Mouse (Mus musculus): ENCODE data around the gene Taz. TPM values are rescaled to one million over a fixed set of nuclear protein-coding genes. Genes with fewer than 3 reads are reported as not detected.
A peak's percentile ranks its signal among the peaks of the same experiment; 100 is the strongest.

Gene Taz
- total and polyA plus RNA-seq, 3 experiments: 28.0 to 34.1 TPM; not detected in 1

DNA sequence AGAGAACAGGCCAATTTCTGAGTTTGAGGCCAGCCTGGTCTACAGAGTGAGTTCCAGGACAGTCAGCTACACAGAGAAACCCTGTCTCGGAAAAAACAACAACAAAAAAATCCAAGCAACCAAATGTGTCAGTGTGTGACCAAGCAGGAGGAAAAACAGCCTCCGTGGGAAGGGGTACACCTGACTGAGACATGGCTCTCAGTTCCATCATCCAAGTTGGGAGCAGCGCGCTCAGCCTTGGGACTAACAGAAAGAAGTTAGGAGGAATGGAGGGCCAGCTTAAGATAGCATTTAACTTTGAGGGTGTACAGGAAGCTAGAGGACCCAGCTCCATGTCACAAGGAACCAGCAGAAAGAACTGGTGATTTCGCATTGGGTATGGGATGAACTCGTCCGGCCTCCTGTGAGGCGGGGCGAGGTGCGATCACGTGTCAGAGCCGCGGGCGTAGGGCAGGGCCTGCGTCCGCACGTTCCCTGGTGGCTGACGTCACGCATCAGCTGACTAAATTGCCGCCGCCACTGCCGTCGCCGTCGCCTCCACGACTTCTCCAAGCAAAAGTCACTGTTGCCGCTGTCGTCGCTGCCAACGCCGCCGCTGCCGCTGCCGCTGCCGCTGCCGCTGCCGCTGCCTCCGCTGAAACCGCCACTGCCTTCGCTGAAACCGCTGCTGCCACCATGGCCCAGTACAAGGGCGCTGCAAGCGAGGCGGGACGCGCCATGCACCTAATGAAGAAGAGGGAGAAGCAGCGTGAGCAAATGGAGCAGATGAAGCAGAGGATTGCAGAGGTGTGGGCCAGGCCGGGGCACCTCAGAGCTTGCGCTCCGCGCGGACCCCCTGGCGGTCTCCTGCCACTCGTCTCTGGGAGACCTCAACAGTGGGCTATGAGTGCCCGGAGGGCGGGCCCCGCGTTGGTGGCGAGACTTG, 31.1 kb downstream of the Taz start, which contains the start of gene Fam50a (continued):
- TF ChIP-seq GABPA (IDR thresholded peaks at IDR 0.05; ENCODE audit: low read depth, low read length) (no peak), MAX (IDR thresholded peaks at IDR 0.05; ENCODE audit: low read length) (peak; percentile 92)

DNA sequence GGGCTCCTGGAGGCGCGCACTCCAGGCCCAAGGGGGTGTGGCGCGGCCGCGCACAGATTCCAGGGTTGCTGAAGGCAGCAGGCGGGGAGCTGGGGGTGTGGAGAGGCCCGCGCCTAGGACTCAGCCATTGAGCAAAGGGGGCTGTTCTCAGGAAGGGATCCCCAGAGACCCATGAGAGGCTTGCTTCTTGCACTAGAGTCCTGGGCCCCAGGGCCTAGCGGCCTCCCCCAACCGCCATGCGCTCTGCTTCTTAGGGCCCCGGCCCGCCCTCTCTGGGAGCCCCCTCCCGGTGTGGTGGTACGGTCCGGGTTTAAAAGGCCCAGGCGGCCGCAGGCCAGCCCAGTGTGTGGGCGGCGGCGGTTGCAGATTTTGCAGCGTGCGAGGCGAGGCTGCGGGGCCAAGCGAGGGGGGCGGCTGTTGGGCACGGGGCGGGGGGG, 47.0 kb downstream of the Taz start, which contains the start of gene Plxna3:
Gene Plxna3, plus strand, starts transcription at position 342 of the 437 bp plus-strand sequence.
- TF ChIP-seq TBP (IDR thresholded peaks at IDR 0.05; ENCODE audit: low read depth, low read length) (peak; percentile 86), MXI1 (IDR thresholded peaks at IDR 0.05; ENCODE audit: low read depth, low read length) (peak; percentile 40; the same call in 1 of the 2 replicates), HCFC1 (IDR thresholded peaks at IDR 0.05; ENCODE audit: low read depth, low read length) (0 out of 2 replicates have a peak, but pooled peaks have one; percentile 19), CHD1 (IDR thresholded peaks at IDR 0.05; ENCODE audit: low read depth, low read length) (peak; percentile 98), SIN3A (IDR thresholded peaks at IDR 0.05; ENCODE audit: low read length) (peak; percentile 35; the same call in 1 of the 2 replicates), NELFE (IDR thresholded peaks at IDR 0.05; ENCODE audit: low read depth, low read length) (peak; percentile 41; the same call in 1 of the 2 replicates), RAD21 (IDR thresholded peaks at IDR 0.05; ENCODE audit: low read depth, low read length) (no peak), TCF12 (IDR thresholded peaks at IDR 0.05; ENCODE audit: low read depth, low read length) (peak; percentile 29; the same call in 1 of the 2 replicates), JUND (IDR thresholded peaks at IDR 0.05; ENCODE audit: low read depth, low read length) (no peak), POLR2A (IDR thresholded peaks at IDR 0.05; ENCODE audit: control insufficient read depth in 1 of 2, insufficient read depth in 1 of 2, low read depth in 1 of 2, low read length in 2 of 2, poor library complexity in 1 of 2) (peak; percentile 35 to 62; a peak in 1 of 4 replicates), NRF1 (IDR thresholded peaks at IDR 0.05; ENCODE audit: insufficient read depth, low read depth, low read length, poor library complexity, severe bottlenecking) (no peak)
- Histone ChIP-seq H3K9ac (ENCODE audit: control insufficient read depth, low read depth, low read length, poor library complexity, severe bottlenecking) (peak within 1 kb of the TSS; percentile 77), H3K4me3 (ENCODE audit: control insufficient read depth in 1 of 2, insufficient read depth in 1 of 2, low read depth in 2 of 2, low read length in 2 of 2) (peak within 1 kb of the TSS; percentile 61 to 70), H3K27ac (ENCODE audit: control insufficient read depth, low read depth, low read length) (peak within 1 kb of the TSS; percentile 68), H3K27me3 (ENCODE audit: control insufficient read depth in 1 of 2, insufficient read depth in 2 of 2, low read length in 2 of 2) (no peaks in the 10 kb centered on the region), H3K9me3 (replicated peaks; ENCODE audit: insufficient read depth, low read length) (no peaks in the 10 kb centered on the region), H3K36me3 (ENCODE audit: control insufficient read depth in 1 of 2, insufficient read depth in 2 of 2, low read length in 2 of 2) (peaks cover 0 to 12% of the 10 kb centered on the region in 2 experiments; a peak in 2 of 4 replicates), H3K4me1 (ENCODE audit: control insufficient read depth in 1 of 2, insufficient read depth in 2 of 2, low read length in 2 of 2) (peaks cover 5 to 13% of the 10 kb centered on the region in 2 experiments; a peak in 3 of 4 replicates), H3K79me2 (ENCODE audit: control insufficient read depth, insufficient read depth, low read length, poor library complexity) (peaks cover 7% of the 10 kb centered on the region)
- peak; percentile 79 for DNase-seq (ENCODE audit: low read depth, low spot score)

DNA sequence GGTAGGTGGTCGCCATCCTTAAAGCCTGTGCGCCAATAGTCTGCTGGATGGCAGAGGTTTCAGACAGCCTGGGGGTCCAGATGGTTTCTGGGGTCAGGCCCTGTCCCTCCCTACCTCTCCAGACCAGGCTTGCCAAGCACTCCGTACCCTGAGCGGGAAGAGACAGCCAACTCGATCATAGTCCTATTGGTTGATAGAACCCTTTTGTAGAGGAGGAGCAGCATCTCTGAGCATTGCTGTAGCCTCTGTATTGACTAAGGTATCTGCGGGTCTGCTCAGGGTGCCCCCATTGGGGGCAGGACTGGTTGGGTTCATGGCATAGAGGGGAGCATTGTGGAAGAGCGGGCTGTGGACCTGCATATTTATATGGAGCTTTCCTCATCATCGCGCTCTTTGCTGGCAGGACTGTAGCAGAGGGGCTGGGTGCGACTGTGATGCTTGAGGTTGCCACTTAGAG, 47.5 kb downstream of the Taz start:
- Histone ChIP-seq H3K79me2 (ENCODE audit: control insufficient read depth, insufficient read depth, low read length, poor library complexity) (peaks cover 7% of the 10 kb centered on the region), H3K4me3 (ENCODE audit: control insufficient read depth in 1 of 2, insufficient read depth in 1 of 2, low read depth in 2 of 2, low read length in 2 of 2) (peak overlapping the region; percentile 61 to 70), H3K9me3 (replicated peaks; ENCODE audit: insufficient read depth, low read length) (no peaks in the 10 kb centered on the region), H3K9ac (ENCODE audit: control insufficient read depth, low read depth, low read length, poor library complexity, severe bottlenecking) (peak overlapping the region; percentile 77), H3K27me3 (ENCODE audit: control insufficient read depth in 1 of 2, insufficient read depth in 2 of 2, low read length in 2 of 2) (no peaks in the 10 kb centered on the region), H3K27ac (ENCODE audit: control insufficient read depth, low read depth, low read length) (peak overlapping the region; percentile 49), H3K36me3 (ENCODE audit: control insufficient read depth in 1 of 2, insufficient read depth in 2 of 2, low read length in 2 of 2) (peaks cover 0 to 12% of the 10 kb centered on the region in 2 experiments; a peak in 2 of 4 replicates), H3K4me1 (ENCODE audit: control insufficient read depth in 1 of 2, insufficient read depth in 2 of 2, low read length in 2 of 2) (peaks cover 5 to 13% of the 10 kb centered on the region in 2 experiments; a peak in 3 of 4 replicates)
- TF ChIP-seq MAZ (IDR thresholded peaks at IDR 0.05; ENCODE audit: low read depth, low read length) (no peak), TAL1 (IDR thresholded peaks at IDR 0.05; ENCODE audit: low read length) (no peak), RCOR1 (IDR thresholded peaks at IDR 0.05; ENCODE audit: low read depth, low read length) (no peak), USF2 (IDR thresholded peaks at IDR 0.05; ENCODE audit: borderline replicate concordance in 1 of 2, insufficient read depth in 1 of 2, low read depth in 1 of 2, low read length in 2 of 2) (no peak), RAD21 (IDR thresholded peaks at IDR 0.05; ENCODE audit: low read depth, low read length) (no peak), MAX (IDR thresholded peaks at IDR 0.05; ENCODE audit: low read length) (no peak)
- DNase-seq (ENCODE audit: low read depth, low spot score): peak; percentile 24
